Mouse (Mus musculus): ENCODE measurements around the gene C4bp. TPM values are rescaled to one million over a fixed set of nuclear protein-coding genes. Genes with fewer than 3 reads are reported as not detected.
A peak's percentile ranks its signal among the peaks of the same experiment; 100 is the strongest.
"Not testable (repeated sequence)": the region's sequence is repeated elsewhere in the genome, so short reads cannot be mapped to it uniquely, and the experiment has no call there.

Gene C4bp
- not detected for polyA plus RNA-seq (2017; shearing (Covaris generic))

- ATAC-seq: no peak
These were observed at the start of gene C4bp for GRCm38 (mm10) chr1:130661454-130661853. Gene C4bp (minus strand): TSS chr1:130661632.

GRCm38 (mm10) chr1:130710283-130711080 lies 49.0 kb upstream of the C4bp start:
- ATAC-seq: no peak

GRCm38 (mm10) chr1:130703613-130704012 lies 42.2 kb upstream of the C4bp start:
- no peak for ATAC-seq

GRCm38 (mm10) chr1:130701976-130702375 lies 40.5 kb upstream of the C4bp start:
- ATAC-seq: no peak

GRCm38 (mm10) chr1:130699937-130700633 lies 38.7 kb upstream of the C4bp start:
- ATAC-seq: no peak

GRCm38 (mm10) chr1:130698601-130699000 lies 37.2 kb upstream of the C4bp start:
- ATAC-seq: no peak

DNA sequence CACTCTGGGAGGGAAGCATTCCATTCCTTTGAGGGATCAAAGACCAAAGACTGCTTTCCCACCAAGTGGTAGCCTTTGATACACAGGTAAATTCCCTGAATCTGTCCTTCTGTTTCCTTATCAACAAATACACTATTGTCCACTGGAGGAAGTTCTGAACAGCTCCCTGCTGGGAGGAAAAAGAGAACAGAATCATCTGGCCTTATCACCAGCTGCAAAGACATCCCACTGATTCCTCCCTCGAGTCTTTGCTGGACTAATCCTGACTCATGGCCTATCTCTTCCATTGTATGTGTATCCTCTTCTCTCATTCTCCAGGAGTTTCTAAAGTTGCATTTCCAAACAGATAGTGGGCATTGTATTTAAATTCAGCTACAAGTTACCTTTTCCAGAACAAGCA lies 22.5 kb upstream of the C4bp start:
- ATAC-seq: no peak

DNA sequence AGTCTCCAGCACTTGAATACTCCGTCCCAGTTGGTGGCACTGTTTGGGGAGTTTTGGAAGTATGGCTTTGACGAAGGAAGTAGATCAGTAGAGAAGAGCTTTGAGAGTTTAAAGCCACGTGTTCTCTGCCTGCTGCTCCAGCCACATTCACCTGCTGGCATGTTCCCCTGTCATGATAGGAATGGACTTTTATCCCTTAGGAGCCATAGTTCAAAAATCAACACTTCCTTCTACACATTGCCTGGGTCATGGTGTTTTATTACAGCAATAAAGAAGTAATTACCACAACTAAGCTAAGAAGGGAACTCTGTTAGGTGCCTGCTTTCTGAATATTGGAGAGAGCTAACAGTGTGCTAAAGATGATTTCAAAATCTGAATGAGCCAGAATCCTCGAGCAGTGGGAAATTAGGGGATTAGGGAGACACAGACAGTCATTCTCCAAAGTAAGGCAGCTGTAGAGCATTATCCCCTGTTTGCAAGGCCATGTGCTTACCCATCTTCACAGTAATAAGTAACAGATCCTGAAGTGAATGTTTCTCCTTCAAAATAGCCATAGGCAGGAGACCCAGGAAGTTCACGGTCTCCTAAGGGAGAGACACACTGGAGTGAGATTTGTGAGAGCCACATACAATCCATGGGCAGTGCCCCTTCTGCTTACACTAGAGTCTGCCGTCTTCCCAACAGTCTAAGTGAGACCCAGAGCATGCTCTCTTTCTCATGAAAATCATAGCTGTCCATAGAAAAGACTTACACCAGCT lies 20.4 kb upstream of the C4bp start:
- no peak for ATAC-seq

- no peak for ATAC-seq
These were observed 19.6 kb upstream of the C4bp start for GRCm38 (mm10) chr1:130681075-130681474.

- no peak for ATAC-seq
These were observed 17.1 kb upstream of the C4bp start for GRCm38 (mm10) chr1:130678551-130678950.

GRCm38 (mm10) chr1:130663576-130663975 lies 2.1 kb upstream of the C4bp start:
- not testable (repeated sequence) for ATAC-seq

- ATAC-seq: not testable (repeated sequence)
These were observed 1.8 kb downstream of the C4bp start for GRCm38 (mm10) chr1:130659641-130660040.

GRCm38 (mm10) chr1:130644103-130644502 lies 17.3 kb downstream of the C4bp start:
- no peak for ATAC-seq

GRCm38 (mm10) chr1:130640967-130641366 lies 20.5 kb downstream of the C4bp start:
- ATAC-seq: no peak

DNA sequence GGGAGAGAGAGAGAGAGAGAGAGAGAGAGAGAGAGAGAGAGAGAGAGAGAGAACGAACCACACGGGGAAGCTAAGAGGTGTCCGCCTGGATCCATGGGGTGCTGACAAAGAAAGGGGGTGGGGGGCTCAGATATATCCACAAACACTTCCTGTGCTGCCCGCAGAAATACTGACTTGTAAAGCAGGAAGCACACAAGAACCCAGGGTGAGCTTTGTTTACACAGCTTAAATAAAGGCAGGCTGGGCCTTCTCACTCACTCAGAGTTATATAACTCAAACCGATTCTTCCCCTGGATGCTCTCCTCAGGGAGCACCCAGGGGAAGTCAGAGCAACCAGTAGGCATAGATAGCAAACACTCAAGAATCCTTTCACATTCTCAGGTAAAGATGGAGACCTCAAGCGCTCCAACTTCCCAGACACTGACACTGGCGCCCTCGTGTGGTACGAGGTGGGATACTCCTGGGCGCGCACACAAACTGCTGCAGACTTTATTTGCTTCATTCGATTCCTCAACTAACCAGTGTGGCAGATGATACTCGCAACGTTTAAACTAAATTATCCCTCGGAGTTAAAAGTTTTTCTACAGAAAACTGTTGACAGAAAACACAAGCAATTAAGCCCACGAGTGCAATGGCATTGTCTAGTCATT lies 27.5 kb downstream of the C4bp start:
- peak; percentile 91 for ATAC-seq

GRCm38 (mm10) chr1:130633316-130633715 lies 28.1 kb downstream of the C4bp start:
- no peak for ATAC-seq

GRCm38 (mm10) chr1:130629521-130629920 lies 31.9 kb downstream of the C4bp start, which contains the start of gene Zp3r:
Gene Zp3r (minus strand): TSS chr1:130629621.
- no peak for ATAC-seq

DNA sequence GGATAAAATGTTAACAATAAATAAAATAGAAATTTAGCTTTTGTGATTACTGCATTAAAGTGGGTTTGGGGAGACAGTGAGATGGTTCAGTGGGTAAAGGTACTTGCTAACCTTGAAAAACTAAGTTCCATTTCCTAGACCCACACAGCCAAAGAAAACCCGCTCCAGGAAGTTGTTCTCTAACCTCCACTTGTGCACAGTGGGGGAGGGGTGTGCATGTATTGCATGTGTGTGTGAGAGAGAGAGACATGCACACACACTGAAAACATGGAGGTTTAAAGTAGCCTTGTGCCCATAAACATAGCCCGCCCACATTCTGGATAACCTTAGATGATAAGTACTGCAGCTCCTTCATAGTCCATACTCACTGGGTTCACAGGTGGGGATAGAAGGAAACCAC lies 65.1 kb downstream of the C4bp start:
- ATAC-seq: no peak

DNA sequence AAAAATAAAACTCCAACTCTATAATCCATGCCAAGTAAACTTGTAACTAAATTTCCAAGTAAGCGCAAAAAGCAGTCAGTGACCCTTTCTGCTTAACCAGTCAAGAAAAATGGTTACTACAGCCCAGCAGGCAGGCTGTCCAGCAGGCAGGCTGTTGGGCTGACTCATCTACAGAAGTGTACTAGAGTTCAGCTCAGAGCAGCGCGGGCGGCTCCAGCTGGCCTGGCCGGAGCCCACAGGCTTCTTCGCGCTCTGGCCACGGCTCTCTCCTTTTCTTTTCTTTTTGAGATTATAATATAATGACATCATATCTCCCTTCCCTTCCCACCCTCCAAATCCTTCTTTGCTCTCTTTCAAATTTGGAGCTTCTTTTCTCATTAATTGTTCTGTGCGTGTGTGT lies 72.8 kb downstream of the C4bp start:
- ATAC-seq: no peak
